In the genomic region with DNA sequence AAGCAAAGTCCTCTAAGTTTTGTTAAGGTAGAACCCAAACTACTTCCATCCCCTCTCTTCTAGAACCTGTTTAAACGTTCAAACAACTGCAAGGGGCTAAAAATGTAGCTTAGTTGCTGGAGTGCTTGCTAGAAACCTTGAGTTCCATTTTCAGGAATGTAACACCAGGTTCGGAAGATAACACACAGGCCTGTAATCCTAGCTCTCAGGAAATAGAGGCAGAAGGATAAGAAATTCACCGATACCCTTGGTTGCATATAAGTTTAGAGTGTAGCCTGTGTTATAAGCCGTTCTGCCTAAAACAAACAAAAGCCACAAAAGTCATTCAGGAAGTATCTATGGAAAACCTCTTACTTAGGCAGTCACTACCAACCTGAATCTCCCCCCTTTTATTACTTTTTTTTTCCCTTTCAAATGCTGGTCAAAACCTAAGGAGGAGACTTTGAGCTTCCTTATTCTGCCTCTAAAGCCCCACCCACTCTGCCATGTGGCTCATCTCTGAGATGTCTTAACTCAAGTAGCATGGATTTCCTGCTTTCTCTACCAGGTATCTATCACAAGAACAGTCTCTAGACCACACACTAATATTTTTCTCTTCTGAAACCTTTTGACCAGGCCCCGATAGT, we compare ENCODE assay signal across 32 mouse cellular contexts. TPM values are rescaled to one million over a fixed set of nuclear protein-coding genes. Genes with fewer than 3 reads are reported as not detected.
A peak's percentile ranks its signal among the peaks of the same experiment; 100 is the strongest.
DNase-seq lines count a peak whose midpoint lies in the region; ATAC-seq lines count a peak whose summit lies in the region.
"Had no signal": no experiment of that assay in that cellular context is flagged by ENCODE, and none has a peak within 500 bp of the region (broad histone marks: within the 10 kb centered on the region; RNA-seq: fewer than 3 reads in every experiment).

No protein-coding gene starts in this region.

- no peaks in the 10 kb centered on the region for H3K4me1 ChIP-seq in hindbrain, embryonic 10.5 days (replicated peaks)
- H3K4me1 ChIP-seq in limb, embryonic 10.5 days, result no peaks in the 10 kb centered on the region
- H3K4me1 ChIP-seq: embryonic facial prominence, embryonic 13.5 days; forebrain, embryonic 10.5 days; forebrain, embryonic 15.5 days; hindbrain, embryonic 15.5 days; limb, embryonic 13.5 days; midbrain, embryonic 10.5 days; stomach, embryonic 15.5 days had no signal

- H3K9me3 ChIP-seq in hindbrain, embryonic 10.5 days, result no peaks in the 10 kb centered on the region
- H3K9me3 ChIP-seq in limb, embryonic 10.5 days (replicated peaks), result no peaks in the 10 kb centered on the region
- H3K9me3 ChIP-seq: embryonic facial prominence, embryonic 13.5 days; forebrain, embryonic 10.5 days; forebrain, embryonic 15.5 days; heart, embryonic 12.5 days; hindbrain, embryonic 15.5 days; limb, embryonic 13.5 days; midbrain, embryonic 10.5 days; stomach, embryonic 15.5 days had no signal

- H3K27ac ChIP-seq in hindbrain, embryonic 10.5 days, result no peak overlapping the region
- H3K27ac ChIP-seq in limb, embryonic 10.5 days, result no peak overlapping the region
- H3K27ac ChIP-seq: embryonic facial prominence, embryonic 13.5 days; forebrain, embryonic 10.5 days; forebrain, embryonic 15.5 days; heart, adult 2 months; hindbrain, embryonic 15.5 days; kidney, postnatal 0 days; limb, embryonic 13.5 days; midbrain, embryonic 10.5 days; stomach, embryonic 15.5 days had no signal

- H3K4me3 ChIP-seq in hindbrain, embryonic 10.5 days, result no peak overlapping the region
- no peak overlapping the region for H3K4me3 ChIP-seq in limb, embryonic 10.5 days
- H3K4me3 ChIP-seq: embryonic facial prominence, embryonic 13.5 days; forebrain, embryonic 10.5 days; forebrain, embryonic 15.5 days; heart, adult 2 months; heart, embryonic 12.5 days; hindbrain, embryonic 15.5 days; limb, embryonic 13.5 days; midbrain, embryonic 10.5 days; stomach, embryonic 15.5 days had no signal

- DNase-seq in lung, postnatal 36 days, result peak; percentile 20
- DNase-seq in lung, postnatal 10 days, result no peak
- no peak for DNase-seq in hindbrain, embryonic 10.5 days (ENCODE audit: low spot score)
- DNase-seq in limb, embryonic 10.5 days (ENCODE audit: low spot score), result no peak
- DNase-seq in kidney, postnatal 4 days, result no peak
- DNase-seq: adrenal gland, postnatal 10 days; cerebellum, adult 11 months; cerebellum, adult 9-10 months; gastrocnemius, postnatal 25 days; heart, adult 2 months; heart, postnatal 4 days; kidney, adult 8-10 months; layer of hippocampus, adult 9-11 months; lung, adult 18-20 months; right cerebral cortex, postnatal 25 days; thymus, postnatal 36 days had no signal

- H3K27me3 ChIP-seq in hindbrain, embryonic 10.5 days (ENCODE audit: insufficient read depth, poor library complexity, severe bottlenecking), result no peaks in the 10 kb centered on the region
- no peaks in the 10 kb centered on the region for H3K27me3 ChIP-seq in limb, embryonic 10.5 days (ENCODE audit: low read depth, poor library complexity, severe bottlenecking)
- H3K27me3 ChIP-seq: embryonic facial prominence, embryonic 13.5 days; forebrain, embryonic 15.5 days; heart, embryonic 12.5 days; hindbrain, embryonic 15.5 days; limb, embryonic 13.5 days; Patski; stomach, embryonic 15.5 days had no signal

- ATAC-seq in common myeloid progenitor, adult 5-6 weeks (replicated peaks; ENCODE audit: low read depth, poor library complexity, severe bottlenecking), result peak; percentile 40; the same call in 1 of the 2 replicates
- peak; percentile 43; the same call in 1 of the 2 replicates for ATAC-seq in megakaryocyte, adult 5-6 weeks (ENCODE audit: poor library complexity, severe bottlenecking)
- ATAC-seq: CD4-positive, CD25-positive, alpha-beta regulatory T cell, adult 4 months; forebrain, embryonic 15.5 days; inflammation-experienced regulatory T-cells, adult 6 months; lung, postnatal 0 days; midbrain, embryonic 16.5 days; Patski had no signal

- H3K36me3 ChIP-seq in hindbrain, embryonic 10.5 days, result peaks cover 67% of the 10 kb centered on the region
- peaks cover 56% of the 10 kb centered on the region for H3K36me3 ChIP-seq in limb, embryonic 10.5 days
- H3K36me3 ChIP-seq: stomach, embryonic 15.5 days had no signal

- WGBS in hindbrain, embryonic 10.5 days, result 90% methylated on average over 5 of the region's 5 CpGs
- WGBS in limb, embryonic 10.5 days, result 95% methylated on average over 5 of the region's 5 CpGs

RNA-seq across cellular contexts. Expression of gene Arih2, which starts 17.4 kb away (rescaled TPM):
- total RNA-seq in common myeloid progenitor, adult 5-6 weeks (2017), result 50.6 and 57.8 TPM in 2 replicates
- total RNA-seq in megakaryocyte, adult 5-6 weeks (2015), result 18.0 and 21.3 TPM in 2 replicates
- total RNA-seq in megakaryocyte, adult 5-6 weeks (2017), result 56.0 and 57.5 TPM in 2 replicates
- 56.4 and 58.8 TPM in 2 replicates for polyA plus RNA-seq in hindbrain, embryonic 10.5 days (2016; fragmentation: Nextera tagmentation; extraction: Ambion mirVana)
- 59.0 and 59.2 TPM in 2 replicates for polyA plus RNA-seq in limb, embryonic 10.5 days (2016; fragmentation: Nextera tagmentation; extraction: Ambion mirVana)

RNA-seq across cellular contexts. Expression of gene Slc25a20, which starts 30.1 kb away (rescaled TPM):
- 29.1 and 39.0 TPM in 2 replicates for total RNA-seq in common myeloid progenitor, adult 5-6 weeks (2017)
- 18.4 and 20.2 TPM in 2 replicates for total RNA-seq in megakaryocyte, adult 5-6 weeks (2015)
- total RNA-seq in megakaryocyte, adult 5-6 weeks (2017), result 22.0 and 22.9 TPM in 2 replicates
- 30.0 and 33.8 TPM in 2 replicates for polyA plus RNA-seq in hindbrain, embryonic 10.5 days (2016; fragmentation: Nextera tagmentation; extraction: Ambion mirVana)
- 28.8 and 35.7 TPM in 2 replicates for polyA plus RNA-seq in limb, embryonic 10.5 days (2016; fragmentation: Nextera tagmentation; extraction: Ambion mirVana)

RNA-seq across cellular contexts. Expression of gene P4htm, which starts 34.3 kb away (rescaled TPM):
- total RNA-seq in common myeloid progenitor, adult 5-6 weeks (2017), result 0.39 and 1.1 TPM in 2 replicates
- total RNA-seq in megakaryocyte, adult 5-6 weeks (2015), result 0.18 and 0.21 TPM in 2 replicates
- total RNA-seq in megakaryocyte, adult 5-6 weeks (2017), result not detected in 2 replicates
- polyA plus RNA-seq in hindbrain, embryonic 10.5 days (2016; fragmentation: Nextera tagmentation; extraction: Ambion mirVana), result 7.3 and 12.2 TPM in 2 replicates
- polyA plus RNA-seq in limb, embryonic 10.5 days (2016; fragmentation: Nextera tagmentation; extraction: Ambion mirVana), result 3.7 and 6.5 TPM in 2 replicates

RNA-seq across cellular contexts. Expression of gene Wdr6, which starts 53.2 kb away (rescaled TPM):
- total RNA-seq in common myeloid progenitor, adult 5-6 weeks (2017), result 22.0 and 29.5 TPM in 2 replicates
- total RNA-seq in megakaryocyte, adult 5-6 weeks (2015), result 2.1 and 3.3 TPM in 2 replicates
- total RNA-seq in megakaryocyte, adult 5-6 weeks (2017), result 3.1 and 4.0 TPM in 2 replicates
- polyA plus RNA-seq in hindbrain, embryonic 10.5 days (2016; fragmentation: Nextera tagmentation; extraction: Ambion mirVana), result 166 and 233 TPM in 2 replicates
- 165 and 236 TPM in 2 replicates for polyA plus RNA-seq in limb, embryonic 10.5 days (2016; fragmentation: Nextera tagmentation; extraction: Ambion mirVana)

RNA-seq across cellular contexts. Expression of gene Prkar2a, which starts 57.4 kb away (rescaled TPM):
- 20.1 and 28.1 TPM in 2 replicates for total RNA-seq in common myeloid progenitor, adult 5-6 weeks (2017)
- total RNA-seq in megakaryocyte, adult 5-6 weeks (2015), result 15.9 and 20.6 TPM in 2 replicates
- total RNA-seq in megakaryocyte, adult 5-6 weeks (2017), result 15.5 and 35.4 TPM in 2 replicates
- 34.2 and 35.0 TPM in 2 replicates for polyA plus RNA-seq in hindbrain, embryonic 10.5 days (2016; fragmentation: Nextera tagmentation; extraction: Ambion mirVana)
- 27.0 and 27.8 TPM in 2 replicates for polyA plus RNA-seq in limb, embryonic 10.5 days (2016; fragmentation: Nextera tagmentation; extraction: Ambion mirVana)
